Mouse (Mus musculus): ENCODE measurements around the gene Snrpa. TPM values are rescaled to one million over a fixed set of nuclear protein-coding genes. Genes with fewer than 3 reads are reported as not detected.
"Not testable (repeated sequence)": the region's sequence is repeated elsewhere in the genome, so short reads cannot be mapped to it uniquely, and the experiment has no call there.

Gene Snrpa
- polyA plus RNA-seq (2014; fragmentation: Nextera tagmentation; extraction: Ambion mirVana): 293 and 320 TPM in 2 replicates

DNA sequence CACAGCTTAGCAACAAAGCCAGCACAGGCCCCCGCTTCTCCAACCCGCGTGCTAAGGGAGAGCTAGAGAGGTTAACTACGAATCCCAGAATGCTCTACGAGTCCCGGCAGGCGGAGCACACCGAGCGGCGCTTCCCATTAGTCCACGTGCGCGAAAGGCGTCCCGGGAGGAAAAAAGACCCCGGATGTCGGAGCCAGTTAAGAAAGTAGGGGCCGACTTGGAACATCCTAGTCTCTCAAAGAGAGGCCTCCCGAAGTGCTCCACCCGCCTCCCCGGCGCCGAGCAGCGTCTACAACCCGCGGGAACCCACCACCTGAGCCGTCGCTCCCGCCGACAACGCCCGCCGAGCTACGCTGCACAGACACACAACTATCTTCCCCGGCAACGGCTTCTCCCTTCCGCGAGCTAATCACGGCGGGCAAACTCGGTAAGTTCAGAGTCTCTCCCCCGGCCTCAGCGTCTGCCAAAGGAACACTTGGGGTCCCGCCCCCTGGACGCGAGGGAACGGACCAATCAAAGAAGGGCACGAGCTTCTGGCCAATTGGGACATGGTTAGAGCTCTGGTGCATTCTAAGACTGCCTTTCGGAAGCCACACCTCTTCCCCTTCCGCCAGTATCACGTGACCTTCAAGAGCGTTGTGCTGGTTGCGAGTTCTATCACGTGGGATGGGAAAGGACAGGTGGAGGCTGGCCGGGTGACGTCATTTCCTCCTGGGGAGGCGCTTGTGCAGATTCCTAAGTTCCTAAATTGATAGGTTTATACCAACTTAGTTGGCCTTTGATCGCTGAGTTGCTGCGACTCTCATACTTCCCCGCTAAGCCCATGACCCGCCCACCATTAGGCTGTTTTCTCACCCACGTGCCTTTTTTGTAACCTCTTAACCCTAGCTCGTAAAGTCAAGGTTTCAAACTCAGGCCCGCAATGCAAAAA is at the start of gene Snrpa, which contains the start of gene BC024978:
Gene Snrpa, minus strand, starts transcription at position 591 of the 931 bp plus-strand sequence.
Gene BC024978, plus strand, starts transcription at position 101 of the 931 bp plus-strand sequence.
- peak within 1 kb of the TSS; percentile 85 for H3K9ac ChIP-seq
- DNase-seq (peak; percentile 99), ATAC-seq (ENCODE audit: insufficient read depth) (peak; percentile 99)
- peak within 1 kb of the TSS; percentile 100 for H3K27ac ChIP-seq (ENCODE audit: low read depth)
- TF ChIP-seq CTCF (IDR thresholded peaks at IDR 0.05; ENCODE audit: low read depth): no peak; the same call in 1 of the 2 replicates
- peaks cover 5% of the 10 kb centered on the region for H3K4me1 ChIP-seq (ENCODE audit: insufficient read depth)
- peak within 1 kb of the TSS; percentile 77 for H3K4me2 ChIP-seq
- WGBS: under 1% methylated on average over 64 of the region's 64 CpGs
- no peaks in the 10 kb centered on the region for H3K27me3 ChIP-seq (ENCODE audit: insufficient read depth, low read length)
- H3K36me3 ChIP-seq (ENCODE audit: insufficient read depth): peaks cover 52% of the 10 kb centered on the region
- H3K9me3 ChIP-seq (ENCODE audit: low read depth, low read length): no peaks in the 10 kb centered on the region
- H3K4me3 ChIP-seq (ENCODE audit: low read depth, low read length): peak within 1 kb of the TSS; percentile 75

DNA sequence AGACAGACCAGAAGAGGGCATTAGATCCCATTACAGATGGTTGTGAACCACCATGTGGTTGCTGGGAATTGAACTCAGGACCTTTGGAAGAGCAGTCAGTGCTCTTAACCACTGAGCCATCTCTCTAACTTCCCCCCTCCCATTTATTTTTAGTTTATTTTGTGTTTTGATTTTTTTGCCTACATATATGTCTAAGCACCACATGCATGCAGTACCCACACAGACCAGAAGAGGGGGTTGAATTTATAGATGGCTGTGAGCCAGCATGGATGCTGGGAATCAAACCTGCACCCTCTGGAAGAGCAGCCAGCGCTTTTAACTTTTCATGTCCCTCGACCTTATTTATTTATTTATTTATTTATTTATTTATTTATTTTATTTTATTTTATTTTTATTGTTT is 48.0 kb upstream of the Snrpa start:
- H3K9me3 ChIP-seq (ENCODE audit: low read depth, low read length); H3K27ac ChIP-seq (ENCODE audit: low read depth); ATAC-seq (ENCODE audit: insufficient read depth); H3K4me3 ChIP-seq (ENCODE audit: low read depth, low read length); H3K4me2 ChIP-seq; H3K27me3 ChIP-seq (ENCODE audit: insufficient read depth, low read length); H3K4me1 ChIP-seq (ENCODE audit: insufficient read depth); H3K9ac ChIP-seq: not testable (repeated sequence)
- H3K36me3 ChIP-seq (ENCODE audit: insufficient read depth): peaks cover 35% of the 10 kb centered on the region
- TF ChIP-seq CTCF (IDR thresholded peaks at IDR 0.05; ENCODE audit: low read depth): peak; percentile 48
- DNase-seq: peak; percentile 24
- 84% methylated on average over 2 of the region's 2 CpGs for WGBS

DNA sequence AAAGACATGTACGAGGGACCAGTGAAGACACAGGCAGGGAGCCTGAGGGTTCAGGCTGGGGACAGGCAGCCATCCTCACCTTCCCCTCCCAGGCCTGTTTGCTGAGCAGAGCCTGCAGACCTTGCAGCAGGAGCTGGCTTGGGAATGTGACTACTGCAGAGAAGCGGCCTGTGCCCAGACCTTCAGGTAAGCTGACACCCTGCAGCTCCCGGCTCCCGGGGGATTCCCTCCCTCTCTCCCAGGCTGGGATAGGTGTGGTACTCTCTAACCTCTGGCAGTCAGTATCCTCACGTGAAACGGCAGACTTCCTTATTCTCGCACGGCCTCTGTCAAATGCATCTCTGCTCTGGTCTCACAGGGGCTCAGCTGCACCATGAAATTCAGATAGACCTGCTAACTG is 47.1 kb upstream of the Snrpa start:
- ATAC-seq (ENCODE audit: insufficient read depth) (no peak), DNase-seq (no peak)
- Histone ChIP-seq H3K27ac (ENCODE audit: low read depth) (no peak overlapping the region), H3K36me3 (ENCODE audit: insufficient read depth) (peaks cover 35% of the 10 kb centered on the region), H3K4me3 (ENCODE audit: low read depth, low read length) (no peak overlapping the region), H3K9ac (no peak overlapping the region), H3K27me3 (ENCODE audit: insufficient read depth, low read length) (no peaks in the 10 kb centered on the region), H3K4me1 (ENCODE audit: insufficient read depth) (no peaks in the 10 kb centered on the region), H3K9me3 (ENCODE audit: low read depth, low read length) (no peaks in the 10 kb centered on the region), H3K4me2 (no peak overlapping the region)
- no peak for TF ChIP-seq CTCF (IDR thresholded peaks at IDR 0.05; ENCODE audit: low read depth)
- WGBS: 51% methylated on average over 8 of the region's 8 CpGs

DNA sequence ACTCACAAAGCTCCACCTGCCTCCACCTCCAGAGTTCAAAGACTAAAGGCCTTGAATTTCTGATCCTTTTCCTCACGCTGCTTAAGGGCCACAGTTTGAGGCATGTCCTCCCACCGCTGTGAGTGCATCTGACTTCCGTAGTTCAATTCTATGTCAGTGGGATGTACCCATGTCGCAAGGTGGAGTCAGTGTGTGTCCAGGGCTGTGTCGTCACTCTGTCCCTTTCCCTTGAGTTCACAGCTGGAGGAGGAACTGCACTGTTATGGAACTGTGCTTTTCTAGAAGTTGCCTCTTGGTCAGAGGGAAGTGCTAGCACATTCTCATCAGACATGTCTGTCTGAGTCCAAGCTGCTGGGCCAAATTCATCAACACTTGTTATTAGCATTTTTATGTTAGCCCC is 42.5 kb upstream of the Snrpa start:
- no peak overlapping the region for H3K4me3 ChIP-seq (ENCODE audit: low read depth, low read length)
- H3K27me3 ChIP-seq (ENCODE audit: insufficient read depth, low read length): no peaks in the 10 kb centered on the region
- 89% methylated on average over 5 of the region's 5 CpGs for WGBS
- no peak overlapping the region for H3K27ac ChIP-seq (ENCODE audit: low read depth)
- H3K9ac ChIP-seq: no peak overlapping the region
- no peaks in the 10 kb centered on the region for H3K4me1 ChIP-seq (ENCODE audit: insufficient read depth)
- no peak for TF ChIP-seq CTCF (IDR thresholded peaks at IDR 0.05; ENCODE audit: low read depth)
- DNase-seq (no peak), ATAC-seq (ENCODE audit: insufficient read depth) (no peak)
- H3K36me3 ChIP-seq (ENCODE audit: insufficient read depth): peaks cover 17% of the 10 kb centered on the region
- H3K4me2 ChIP-seq: no peak overlapping the region
- no peaks in the 10 kb centered on the region for H3K9me3 ChIP-seq (ENCODE audit: low read depth, low read length)

DNA sequence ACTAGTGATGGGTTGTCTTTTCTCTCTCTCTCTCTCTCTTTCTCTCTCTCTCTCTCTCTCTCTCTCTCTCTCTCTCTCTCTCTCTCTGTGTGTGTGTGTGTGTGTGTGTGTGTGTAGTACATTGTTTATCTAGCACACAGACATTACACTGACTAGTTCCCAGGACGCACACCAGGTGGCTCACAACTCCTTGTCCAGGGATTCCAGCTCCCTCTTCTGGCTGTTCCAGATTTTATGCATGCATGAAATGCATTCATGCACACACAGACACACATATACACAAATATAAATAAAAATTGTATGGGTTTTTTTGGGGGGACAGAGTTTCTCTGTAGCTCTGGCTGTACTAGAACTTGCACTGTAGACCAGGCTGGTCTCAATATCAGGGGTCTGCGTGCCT is 41.5 kb upstream of the Snrpa start:
- H3K4me1 ChIP-seq (ENCODE audit: insufficient read depth): no peaks in the 10 kb centered on the region
- DNase-seq: no peak
- TF ChIP-seq CTCF (IDR thresholded peaks at IDR 0.05; ENCODE audit: low read depth): peak; percentile 44
- no peaks in the 10 kb centered on the region for H3K27me3 ChIP-seq (ENCODE audit: insufficient read depth, low read length)
- H3K4me3 ChIP-seq (ENCODE audit: low read depth, low read length): no peak overlapping the region
- no peak overlapping the region for H3K4me2 ChIP-seq
- H3K27ac ChIP-seq (ENCODE audit: low read depth): no peak overlapping the region
- H3K36me3 ChIP-seq (ENCODE audit: insufficient read depth): peaks cover 12% of the 10 kb centered on the region
- no peak overlapping the region for H3K9ac ChIP-seq
- ATAC-seq (ENCODE audit: insufficient read depth): no peak
- no peaks in the 10 kb centered on the region for H3K9me3 ChIP-seq (ENCODE audit: low read depth, low read length)
- 78% methylated on average over 2 of the region's 2 CpGs for WGBS

DNA sequence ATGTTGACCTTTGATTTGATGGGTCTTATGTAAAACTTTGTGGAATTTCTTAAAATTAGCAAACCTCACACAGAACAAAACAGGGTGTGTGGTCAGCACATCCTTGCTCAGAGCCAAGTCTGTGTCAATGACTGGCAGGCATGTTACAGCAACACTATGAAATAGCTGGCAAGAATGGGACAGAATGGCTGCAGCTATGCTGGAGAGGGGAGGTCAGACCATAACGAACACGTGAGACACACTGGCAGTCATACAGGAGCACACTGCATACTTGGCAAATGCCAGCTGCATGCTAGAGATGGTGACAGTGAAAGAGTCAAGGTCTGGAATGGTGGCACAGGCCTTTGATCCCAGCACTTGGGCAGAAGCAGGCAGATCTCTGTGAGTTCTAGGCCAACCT is 39.7 kb upstream of the Snrpa start:
- Histone ChIP-seq H3K27me3 (ENCODE audit: insufficient read depth, low read length) (no peaks in the 10 kb centered on the region), H3K9me3 (ENCODE audit: low read depth, low read length) (no peaks in the 10 kb centered on the region), H3K4me1 (ENCODE audit: insufficient read depth) (no peaks in the 10 kb centered on the region), H3K9ac (no peak overlapping the region), H3K4me2 (no peak overlapping the region), H3K4me3 (ENCODE audit: low read depth, low read length) (no peak overlapping the region), H3K36me3 (ENCODE audit: insufficient read depth) (peaks cover 3% of the 10 kb centered on the region; the same call in 1 of the 2 replicates), H3K27ac (ENCODE audit: low read depth) (no peak overlapping the region)
- DNase-seq (no peak), ATAC-seq (ENCODE audit: insufficient read depth) (no peak)
- TF ChIP-seq CTCF (IDR thresholded peaks at IDR 0.05; ENCODE audit: low read depth): no peak
- WGBS: 79% methylated on average over 2 of the region's 2 CpGs

DNA sequence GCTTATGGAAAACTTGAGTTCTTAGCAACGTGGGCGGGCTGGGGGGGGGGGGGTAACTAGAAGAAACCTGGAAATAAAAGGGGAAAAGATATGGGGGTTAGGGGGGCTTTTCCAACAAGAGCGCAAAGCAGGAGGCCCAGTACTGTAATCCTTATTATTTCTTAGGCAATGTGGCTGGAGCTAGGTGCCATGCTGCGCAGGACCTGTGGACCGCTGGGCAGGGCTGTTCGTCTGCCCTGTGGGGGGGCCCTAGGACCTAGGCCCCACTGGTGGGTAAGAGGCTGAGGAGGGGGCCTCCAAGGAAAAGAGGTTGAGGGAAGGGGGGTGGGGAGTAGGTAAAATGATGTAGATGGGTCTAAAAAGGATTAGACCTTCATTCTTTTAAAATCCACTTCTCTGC is 37.2 kb upstream of the Snrpa start:
- DNase-seq (no peak), ATAC-seq (ENCODE audit: insufficient read depth) (peak; percentile 36; the same call in 1 of the 2 replicates)
- WGBS: 0% methylated on average over 6 of the region's 6 CpGs
- H3K27ac ChIP-seq (ENCODE audit: low read depth): peak overlapping the region; percentile 82
- no peaks in the 10 kb centered on the region for H3K27me3 ChIP-seq (ENCODE audit: insufficient read depth, low read length)
- H3K9ac ChIP-seq: peak overlapping the region; percentile 58
- H3K4me1 ChIP-seq (ENCODE audit: insufficient read depth): no peaks in the 10 kb centered on the region
- TF ChIP-seq CTCF (IDR thresholded peaks at IDR 0.05; ENCODE audit: low read depth): no peak
- H3K9me3 ChIP-seq (ENCODE audit: low read depth, low read length): no peaks in the 10 kb centered on the region
- H3K4me2 ChIP-seq: peak overlapping the region; percentile 81
- peak overlapping the region; percentile 51 for H3K4me3 ChIP-seq (ENCODE audit: low read depth, low read length)
- H3K36me3 ChIP-seq (ENCODE audit: insufficient read depth): 0 out of 2 replicates have a peak, but pooled peaks cover 3% of the 10 kb centered on the region
